Mouse (Mus musculus) CH12.LX (cell line): ENCODE results near the gene 4930415O20Rik. TPM values are rescaled to one million over a fixed set of nuclear protein-coding genes. Genes with fewer than 3 reads are reported as not detected.

Source experiments
- DNase-seq: peaks from one replicate; pipeline ENCODE4 v3.0.0-alpha.2; 2013; ENCODE audit errors: extremely low read depth
- H3K27ac ChIP-seq: 2 replicates; pipeline ENCODE4 v1.5.1; 2012; ENCODE audit warnings: low read depth, mild to moderate bottlenecking, control low read depth, moderate library complexity; ENCODE audit not compliant: insufficient read depth
- H3K27me3 ChIP-seq: replicated peaks from 2 replicates; pipeline ENCODE3; 2012; ENCODE audit warnings: inconsistent platforms
- H3K36me3 ChIP-seq, 2 experiments: replicated peaks in 1 of 2; 2 replicates each; pipeline versions ENCODE3 to v1.6.1; 2012; ENCODE audit warnings: inconsistent platforms in 1 of 2, low read length in 1 of 2, mild to moderate bottlenecking in 1 of 2, mixed read lengths in 1 of 2, moderate library complexity in 1 of 2; ENCODE audit not compliant: control insufficient read depth in 1 of 2, insufficient read depth in 1 of 2
- H3K4me1 ChIP-seq, 2 experiments: 2 replicates each; pipeline ENCODE4 v1.6.1; 2012; ENCODE audit warnings: inconsistent platforms in 1 of 2, moderate library complexity in 1 of 2; ENCODE audit not compliant: insufficient read depth in 2 of 2, control insufficient read depth in 1 of 2
- H3K4me2 ChIP-seq: 2 replicates; pipeline ENCODE4 v1.6.1; 2012; ENCODE audit warnings: low read depth, mild to moderate bottlenecking, control low read depth; ENCODE audit not compliant: poor library complexity, insufficient read depth, severe bottlenecking
- H3K4me3 ChIP-seq, 3 experiments: fragments of 150-350 bp in 1 of 3; sonication (generic) in 1 of 3; replicated peaks in 1 of 3; 2 replicates each; pipeline versions ENCODE3 to v1.5.1; 2011 to 2012; ENCODE audit warnings: low read depth in 2 of 3, low read length in 2 of 3, mild to moderate bottlenecking in 2 of 3, moderate library complexity in 2 of 3, control low read depth in 1 of 3, improper control_type of control experiment in 1 of 3, inconsistent platforms in 1 of 3, mixed read lengths in 1 of 3; ENCODE audit not compliant: poor library complexity in 1 of 3
- H3K79me2 ChIP-seq: replicated peaks from 2 replicates; pipeline ENCODE4 v1.6.1; 2012; ENCODE audit warnings: mild to moderate bottlenecking, moderate library complexity; ENCODE audit not compliant: control insufficient read depth, poor library complexity, insufficient read depth, severe bottlenecking; ENCODE audit errors: extremely low read depth
- H3K9ac ChIP-seq: 2 replicates; pipeline ENCODE4 v1.6.1; 2012; ENCODE audit warnings: low read depth, mild to moderate bottlenecking, control low read depth, moderate library complexity; ENCODE audit not compliant: insufficient read depth
- H3K9me3 ChIP-seq: replicated peaks from 2 replicates; pipeline ENCODE3; 2012; ENCODE audit warnings: low read length, inconsistent platforms, mixed read lengths
- BHLHE40 ChIP-seq: IDR thresholded peaks from 2 replicates; pipeline ENCODE4 v1.6.1; 2011; ENCODE audit warnings: mild to moderate bottlenecking, low read depth, low read length, improper control_type of control experiment
- CHD1 ChIP-seq: IDR thresholded peaks from 2 replicates; pipeline ENCODE4 v1.6.1; 2012; ENCODE audit warnings: low read depth, low read length, improper control_type of control experiment, inconsistent platforms
- CTCF ChIP-seq, 2 experiments: IDR thresholded peaks in 1 of 2; conservative IDR thresholded peaks in 1 of 2; 2 replicates each; pipeline ENCODE4 v1.5.1; 2011 to 2012; ENCODE audit warnings: low read depth in 2 of 2, low read length in 2 of 2, improper control_type of control experiment in 1 of 2, inconsistent platforms in 1 of 2, mild to moderate bottlenecking in 1 of 2, moderate library complexity in 1 of 2
- E2F4 ChIP-seq: IDR thresholded peaks from 2 replicates; pipeline ENCODE4 v1.6.1; 2011; ENCODE audit warnings: low read depth, low read length, improper control_type of control experiment; ENCODE audit not compliant: insufficient replicate concordance
- HCFC1 ChIP-seq: IDR thresholded peaks from 2 replicates; pipeline ENCODE4 v1.6.1; 2012; ENCODE audit warnings: low read depth, mild to moderate bottlenecking, inconsistent platforms, low read length, improper control_type of control experiment
- IRF4 ChIP-seq: IDR thresholded peaks from 2 replicates; pipeline ENCODE4 v1.6.1; 2014; ENCODE audit warnings: low read depth, mild to moderate bottlenecking, inconsistent platforms, low read length, improper control_type of control experiment
- JUN ChIP-seq: IDR thresholded peaks from 2 replicates; pipeline ENCODE4 v1.6.1; 2011; ENCODE audit warnings: low read depth, mild to moderate bottlenecking, low read length, improper control_type of control experiment, moderate library complexity; ENCODE audit not compliant: insufficient read depth
- MAZ ChIP-seq: IDR thresholded peaks from 2 replicates; pipeline ENCODE4 v1.6.1; 2012; ENCODE audit warnings: low read depth, mild to moderate bottlenecking, inconsistent platforms, low read length, improper control_type of control experiment, moderate library complexity
- MEF2A ChIP-seq: IDR thresholded peaks from 2 replicates; pipeline ENCODE4 v1.6.1; 2014; ENCODE audit warnings: low read depth, mild to moderate bottlenecking, inconsistent platforms, low read length, improper control_type of control experiment, borderline replicate concordance
- MXI1 ChIP-seq: IDR thresholded peaks from 2 replicates; pipeline ENCODE4 v1.6.1; 2011; ENCODE audit warnings: mild to moderate bottlenecking, low read depth, low read length, improper control_type of control experiment
- MYC ChIP-seq: IDR thresholded peaks from 2 replicates; pipeline ENCODE4 v1.6.1; 2011; ENCODE audit warnings: low read depth, mild to moderate bottlenecking, improper control_type of control experiment, low read length
- NRF1 ChIP-seq: IDR thresholded peaks from 2 replicates; pipeline ENCODE4 v1.6.1; 2014; ENCODE audit warnings: low read depth, mild to moderate bottlenecking, inconsistent platforms, low read length, improper control_type of control experiment, moderate library complexity
- POLR2A ChIP-seq: IDR thresholded peaks from 2 replicates; pipeline ENCODE4 v1.6.1; 2011; ENCODE audit warnings: low read depth, mild to moderate bottlenecking, improper control_type of control experiment, low read length
- POLR2AphosphoS2 ChIP-seq: IDR thresholded peaks from 2 replicates; pipeline ENCODE4 v1.6.1; 2011; ENCODE audit warnings: low read depth, low read length, improper control_type of control experiment
- SMC3 ChIP-seq: IDR thresholded peaks from 2 replicates; pipeline ENCODE4 v1.6.1; 2011; ENCODE audit warnings: low read depth, low read length, improper control_type of control experiment
- TCF12 ChIP-seq: IDR thresholded peaks from 2 replicates; pipeline ENCODE4 v1.6.1; 2014; ENCODE audit warnings: low read depth, mild to moderate bottlenecking, inconsistent platforms, low read length, improper control_type of control experiment
- UBTF ChIP-seq: IDR thresholded peaks from 2 replicates; pipeline ENCODE4 v1.6.1; 2012; ENCODE audit warnings: low read depth, mild to moderate bottlenecking, inconsistent platforms, low read length, improper control_type of control experiment, moderate library complexity
- USF1 ChIP-seq: IDR thresholded peaks from 2 replicates; pipeline ENCODE4 v1.6.1; 2014; ENCODE audit warnings: low read depth, mild to moderate bottlenecking, inconsistent platforms, low read length, improper control_type of control experiment
- USF2 ChIP-seq: conservative IDR thresholded peaks from 2 replicates; pipeline ENCODE4 v1.6.1; 2011; ENCODE audit warnings: low read depth, low read length, improper control_type of control experiment
- ZMIZ1 ChIP-seq: IDR thresholded peaks from 2 replicates; pipeline ENCODE4 v1.6.1; 2012; ENCODE audit warnings: low read depth, mild to moderate bottlenecking, inconsistent platforms, low read length, improper control_type of control experiment
- ZNF384 ChIP-seq: IDR thresholded peaks from 2 replicates; pipeline ENCODE4 v1.6.1; 2012; ENCODE audit warnings: low read depth, low read length, improper control_type of control experiment, inconsistent platforms
- dilution Hi-C: fragments of 300-500 bp; cut with MboI; formaldehyde crosslinking; loops from 2 replicates; pipeline ENCODE4 v1.14.3; 2020; ENCODE audit warnings: low sequenced_read_pairs; ENCODE audit not compliant: extremely low pct_unique_long_range_greater_than_20kb, extremely low pct_ligation_motif_present
- in situ Hi-C: fragments of 300-500 bp; cut with MboI; formaldehyde crosslinking; loops from 3 replicates; pipeline ENCODE4 v1.14.3; 2019; ENCODE audit warnings: low sequenced_read_pairs, low pct_ligation_motif_present, low pct_unique_long_range_greater_than_20kb, mixed read lengths
- polyA plus RNA-seq: library from polyadenylated mRNA; unstranded; fragments of >175 nt; gene quantifications from 2 replicates; pipeline ENCODE4 v1.2.1, GENCODE M21; 2012; ENCODE audit warnings: low read depth; ENCODE audit not compliant: insufficient read length
- total RNA-seq, 2 experiments: library from RNA; depleted of rRNA; stranded (reverse); fragments of 300-350 nt in 1 of 2; fragments of >200 nt in 1 of 2; gene quantifications; 2 replicates each; pipeline ENCODE4 v1.2.3; 2012 to 2014

4930415O20Rik gene
- total and polyA plus RNA-seq, 3 experiments = not detected

- peaks cover 0 to 7% of the 10 kb centered on the region in 2 experiments; a peak in 2 of 4 replicates for H3K4me1 ChIP-seq
- DNase-seq = no peak
- H3K4me3 ChIP-seq = no peak overlapping the region
- H3K79me2 ChIP-seq = no peaks in the 10 kb centered on the region
- no peak overlapping the region for H3K27ac ChIP-seq
- TF ChIP-seq ZNF384 (peak; percentile 7; the same call in 1 of the 2 replicates), TCF12 (no peak), BHLHE40 (peak; percentile 56; the same call in 1 of the 2 replicates)
- dilution Hi-C loops (no loop called here), in situ Hi-C loops (no loop called here)
- no peaks in the 10 kb centered on the region for H3K9me3 ChIP-seq
- no peaks in the 10 kb centered on the region for H3K36me3 ChIP-seq
- peaks cover 67% of the 10 kb centered on the region for H3K27me3 ChIP-seq
- H3K4me2 ChIP-seq = no peak overlapping the region
- no peak overlapping the region for H3K9ac ChIP-seq
These were observed 16.9 kb downstream of the 4930415O20Rik start for GRCm38 (mm10) chr15:98587751-98588150.

DNA sequence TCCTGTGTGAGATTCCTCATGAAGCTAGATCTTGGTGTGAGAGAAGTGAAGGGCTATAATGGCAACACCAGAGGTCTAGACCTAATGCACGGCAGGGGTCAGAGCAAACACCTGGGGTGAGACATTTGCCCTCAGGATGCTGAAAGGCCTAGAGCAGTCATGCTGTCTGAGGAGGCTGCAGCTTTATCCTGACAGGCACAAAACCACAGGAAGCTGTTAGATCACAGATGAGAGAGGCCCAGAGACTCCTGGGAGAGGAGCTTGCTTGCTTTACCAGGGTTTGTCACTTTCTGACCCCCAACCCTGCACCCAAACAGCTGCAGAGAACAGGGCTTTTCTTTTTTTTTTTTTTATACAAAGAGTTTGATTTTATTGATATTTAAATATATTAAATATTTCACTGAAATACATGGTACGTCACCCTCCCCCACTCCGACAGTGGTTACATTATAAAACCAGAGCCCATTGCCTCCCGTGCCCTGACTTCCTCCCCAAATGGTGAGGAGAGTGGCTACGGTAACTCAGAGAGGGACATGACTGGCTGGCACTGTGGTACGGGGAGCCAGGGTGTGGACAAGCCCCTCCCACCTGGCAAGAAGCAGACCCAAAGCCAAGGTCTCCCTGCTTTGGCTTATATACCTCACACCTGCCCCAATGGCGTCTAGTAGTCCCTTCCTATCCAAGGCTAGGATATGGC is 19.0 kb downstream of the 4930415O20Rik start:
- H3K4me3 ChIP-seq = no peak overlapping the region
- H3K27ac ChIP-seq = no peak overlapping the region
- no peak overlapping the region for H3K9ac ChIP-seq
- no peaks in the 10 kb centered on the region for H3K36me3 ChIP-seq
- no peak overlapping the region for H3K4me2 ChIP-seq
- dilution Hi-C loops = no loop called here
- H3K4me1 ChIP-seq = peaks cover 9% of the 10 kb centered on the region in 2 experiments; a peak in 3 of 4 replicates
- no peak for TF ChIP-seq USF2
- TF ChIP-seq CTCF (conservative IDR thresholded peaks at IDR 0.05 in 1 of 2, IDR thresholded peaks at IDR 0.05 in 1 of 2; ENCODE audit: low read depth in 2 of 2, low read length in 2 of 2) = no peak
- TF ChIP-seq MXI1 = no peak
- no peak for TF ChIP-seq ZMIZ1
- no peak for TF ChIP-seq MAZ
- TF ChIP-seq E2F4 = no peak
- TF ChIP-seq TCF12 = no peak
- TF ChIP-seq MEF2A = no peak
- TF ChIP-seq POLR2A = no peak
- TF ChIP-seq SMC3 = no peak
- TF ChIP-seq HCFC1 = no peak
- TF ChIP-seq IRF4 = no peak
- no peak for TF ChIP-seq JUN
- TF ChIP-seq UBTF = no peak
- no peak for TF ChIP-seq NRF1
- no peak for TF ChIP-seq USF1
- no peak for TF ChIP-seq MYC
- TF ChIP-seq CHD1 = no peak
- TF ChIP-seq POLR2AphosphoS2 = no peak
- DNase-seq = no peak
- in situ Hi-C loops = no loop called here
- H3K27me3 ChIP-seq = peaks cover 77% of the 10 kb centered on the region
- H3K9me3 ChIP-seq = no peaks in the 10 kb centered on the region
- no peaks in the 10 kb centered on the region for H3K79me2 ChIP-seq
